Mouse (Mus musculus): Measurements from ENCODE around the gene Tmem231.
"Not testable (repeated sequence)": the region's sequence is repeated elsewhere in the genome, so short reads cannot be mapped to it uniquely, and the experiment has no call there.

Gene Tmem231

GRCm38 (mm10) chr8:111947954-111948353 is 14.3 kb upstream of the Tmem231 start:
- DNase-seq (ENCODE audit: extremely low spot score) = no peak

GRCm38 (mm10) chr8:111947144-111947543 is 13.5 kb upstream of the Tmem231 start:
- DNase-seq (ENCODE audit: extremely low spot score) = no peak

GRCm38 (mm10) chr8:111943544-111943943 is 9.9 kb upstream of the Tmem231 start:
- no peak for DNase-seq (ENCODE audit: extremely low spot score)

GRCm38 (mm10) chr8:111941101-111941454 is 7.4 kb upstream of the Tmem231 start:
- DNase-seq (ENCODE audit: extremely low spot score) = no peak

- peak; percentile 90 for DNase-seq (ENCODE audit: extremely low spot score)
These were observed 6.8 kb upstream of the Tmem231 start, which contains the start of gene Gabarapl2 for GRCm38 (mm10) chr8:111940171-111941100. Gene Gabarapl2 (plus strand): TSS chr8:111940703.

- no peak for DNase-seq (ENCODE audit: extremely low spot score)
These were observed 5.9 kb upstream of the Tmem231 start for GRCm38 (mm10) chr8:111939516-111940142.

GRCm38 (mm10) chr8:111938076-111938985 is 4.7 kb upstream of the Tmem231 start:
- DNase-seq (ENCODE audit: extremely low spot score) = not testable (repeated sequence)

GRCm38 (mm10) chr8:111937184-111937583 is 3.5 kb upstream of the Tmem231 start:
- DNase-seq (ENCODE audit: extremely low spot score) = no peak

GRCm38 (mm10) chr8:111934201-111934600 is 520 bp upstream of the Tmem231 start:
- DNase-seq (ENCODE audit: extremely low spot score) = no peak

- DNase-seq (ENCODE audit: extremely low spot score) = peak; percentile 36
These were observed 923 bp downstream of the Tmem231 start for GRCm38 (mm10) chr8:111932580-111933336.

GRCm38 (mm10) chr8:111931721-111932120 is 2.0 kb downstream of the Tmem231 start:
- DNase-seq (ENCODE audit: extremely low spot score) = no peak

GRCm38 (mm10) chr8:111929648-111930344 is 3.9 kb downstream of the Tmem231 start:
- DNase-seq (ENCODE audit: extremely low spot score) = no peak

- DNase-seq (ENCODE audit: extremely low spot score) = no peak
These were observed 8.7 kb downstream of the Tmem231 start for GRCm38 (mm10) chr8:111924976-111925375.

GRCm38 (mm10) chr8:111923383-111923804 is 10.3 kb downstream of the Tmem231 start:
- no peak for DNase-seq (ENCODE audit: extremely low spot score)

- no peak for DNase-seq (ENCODE audit: extremely low spot score)
These were observed 12.7 kb downstream of the Tmem231 start for GRCm38 (mm10) chr8:111920971-111921370.

- DNase-seq (ENCODE audit: extremely low spot score) = no peak
These were observed 14.0 kb downstream of the Tmem231 start for GRCm38 (mm10) chr8:111919663-111920062.

GRCm38 (mm10) chr8:111912860-111913432 is 20.7 kb downstream of the Tmem231 start:
- DNase-seq (ENCODE audit: extremely low spot score) = no peak

- DNase-seq (ENCODE audit: extremely low spot score) = no peak
These were observed 22.1 kb downstream of the Tmem231 start for GRCm38 (mm10) chr8:111911572-111911971.

- DNase-seq (ENCODE audit: extremely low spot score) = peak; percentile 62
These were observed 23.8 kb downstream of the Tmem231 start, which contains the start of gene Chst5 for GRCm38 (mm10) chr8:111909621-111910450. Gene Chst5 (minus strand): TSS chr8:111910447.
